In the genomic region with DNA sequence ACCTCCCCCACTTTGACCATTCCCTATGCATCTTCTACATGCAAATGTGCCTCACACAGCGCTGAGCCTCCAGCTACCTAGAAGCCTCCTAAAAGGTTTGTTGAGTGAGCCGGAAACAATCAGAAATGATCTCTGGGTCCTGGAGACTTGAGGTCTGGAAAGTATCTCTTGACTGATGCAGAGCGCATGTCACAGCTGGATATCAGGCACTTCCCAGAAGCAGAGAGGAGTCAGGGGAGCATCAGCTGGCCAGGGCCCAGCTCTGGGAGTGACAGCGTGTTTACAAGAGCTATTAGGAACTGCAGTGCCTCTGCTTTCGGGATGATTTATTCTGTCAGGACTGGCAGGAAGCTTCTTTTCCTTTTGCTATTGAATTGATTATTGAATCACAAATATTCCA, we compare ENCODE assay signal across 25 mouse cellular contexts. TPM values are rescaled to one million over a fixed set of nuclear protein-coding genes. Genes with fewer than 3 reads are reported as not detected.
A peak's percentile ranks its signal among the peaks of the same experiment; 100 is the strongest.
DNase-seq lines count a peak whose midpoint lies in the region; ATAC-seq and TF ChIP-seq lines count a peak whose summit lies in the region.
"Had no signal": no experiment of that assay in that cellular context is flagged by ENCODE, and none has a peak within 500 bp of the region (broad histone marks: within the 10 kb centered on the region; RNA-seq: fewer than 3 reads in every experiment).

No protein-coding gene starts in this region.

- 68% methylated on average over 5 of the region's 5 CpGs for WGBS in kidney, embryonic 14.5 days
- WGBS in midbrain, postnatal 0 days = 59% methylated on average over 5 of the region's 5 CpGs

- no peak overlapping the region for H3K4me2 ChIP-seq in kidney, embryonic 14.5 days (replicated peaks; ENCODE audit: low read depth, low read length)
- no peak overlapping the region for H3K4me2 ChIP-seq in midbrain, postnatal 0 days (ENCODE audit: low read depth, low read length, poor library complexity, severe bottlenecking)
- H3K4me2 ChIP-seq: heart, embryonic 13.5 days; hindbrain, embryonic 15.5 days; limb, embryonic 15.5 days; liver, embryonic 15.5 days had no signal

- H3K4me1 ChIP-seq in kidney, embryonic 14.5 days (ENCODE audit: control insufficient read depth, insufficient read depth, low read length) = no peaks in the 10 kb centered on the region
- no peaks in the 10 kb centered on the region for H3K4me1 ChIP-seq in midbrain, postnatal 0 days (ENCODE audit: insufficient read depth, low read length)
- H3K4me1 ChIP-seq: limb, embryonic 15.5 days; liver, embryonic 15.5 days had no signal

- H3K27ac ChIP-seq in kidney, embryonic 14.5 days (ENCODE audit: low read depth, low read length) = no peak overlapping the region
- no peak overlapping the region for H3K27ac ChIP-seq in midbrain, postnatal 0 days (ENCODE audit: low read depth, low read length)
- H3K27ac ChIP-seq: gastrocnemius, adult 2 months; heart, embryonic 13.5 days; hindbrain, embryonic 15.5 days; layer of hippocampus, adult 2 months; limb, embryonic 15.5 days; liver, embryonic 15.5 days had no signal

- no peaks in the 10 kb centered on the region for H3K27me3 ChIP-seq in kidney, embryonic 14.5 days (ENCODE audit: control insufficient read depth, insufficient read depth, low read length)
- no peaks in the 10 kb centered on the region for H3K27me3 ChIP-seq in midbrain, postnatal 0 days (ENCODE audit: insufficient read depth, low read length)
- H3K27me3 ChIP-seq: heart, embryonic 13.5 days; hindbrain, embryonic 15.5 days; limb, embryonic 15.5 days; liver, embryonic 15.5 days; Patski had no signal

- no peaks in the 10 kb centered on the region for H3K36me3 ChIP-seq in kidney, embryonic 14.5 days (ENCODE audit: control insufficient read depth, insufficient read depth, low read length)
- no peaks in the 10 kb centered on the region for H3K36me3 ChIP-seq in midbrain, postnatal 0 days (ENCODE audit: insufficient read depth, low read length)
- H3K36me3 ChIP-seq: heart, embryonic 13.5 days; hindbrain, embryonic 15.5 days; limb, embryonic 15.5 days; liver, embryonic 15.5 days had no signal

- no peak for TF ChIP-seq CTCF in midbrain, postnatal 0 days (IDR thresholded peaks at IDR 0.05)

- H3K9me3 ChIP-seq in kidney, embryonic 14.5 days (ENCODE audit: control insufficient read depth, low read length) = no peaks in the 10 kb centered on the region
- H3K9me3 ChIP-seq in midbrain, postnatal 0 days (ENCODE audit: low read length) = no peaks in the 10 kb centered on the region
- H3K9me3 ChIP-seq: heart, embryonic 13.5 days; hindbrain, embryonic 15.5 days; limb, embryonic 15.5 days; liver, embryonic 15.5 days had no signal

- peak; percentile 11 for DNase-seq in embryo, embryonic 10 days (ENCODE audit: low spot score)
- no peak for DNase-seq in embryo, embryonic 9.5 days (ENCODE audit: extremely low spot score)
- peak; percentile 35 for DNase-seq in kidney, postnatal 10 days
- DNase-seq in MN1 (ENCODE audit: low spot score) = peak; percentile 34
- peak; percentile 28 for DNase-seq in midbrain, postnatal 0 days (ENCODE audit: low spot score)
- DNase-seq in thymus, postnatal 10 days (ENCODE audit: low spot score in 2 of 2) = no peak
- DNase-seq in spleen, adult 18-20 months = no peak
- DNase-seq: adrenal gland, postnatal 10 days; cerebellum, adult 11 months; gastrocnemius, adult 2 months; lung, postnatal 10 days; thymus, adult 2 months had no signal

- H3K4me3 ChIP-seq in kidney, embryonic 14.5 days (ENCODE audit: low read length) = no peak overlapping the region
- no peak overlapping the region for H3K4me3 ChIP-seq in midbrain, postnatal 0 days (ENCODE audit: low read depth, low read length)
- H3K4me3 ChIP-seq: erythroblast, embryonic 14.5 days; gastrocnemius, adult 2 months; heart, embryonic 13.5 days; hindbrain, embryonic 15.5 days; layer of hippocampus, adult 2 months; limb, embryonic 15.5 days; liver, embryonic 15.5 days had no signal

- no peak overlapping the region for H3K9ac ChIP-seq in kidney, embryonic 14.5 days (ENCODE audit: low read depth, low read length)
- no peak overlapping the region for H3K9ac ChIP-seq in midbrain, postnatal 0 days (replicated peaks; ENCODE audit: low read length, poor library complexity, severe bottlenecking)
- H3K9ac ChIP-seq: heart, embryonic 13.5 days; hindbrain, embryonic 15.5 days; limb, embryonic 15.5 days; liver, embryonic 15.5 days had no signal

- no peak for ATAC-seq in kidney, embryonic 14.5 days (ENCODE audit: low FRiP score, low TSS enrichment)
- no peak for ATAC-seq in midbrain, postnatal 0 days (ENCODE audit: low FRiP score)
- ATAC-seq: activated CD4-positive, CD25-positive, alpha-beta regulatory T cell, adult 4 months; intestine, postnatal 0 days; Patski had no signal

RNA-seq across cellular contexts. Expression of gene Galnt14, which starts 56.0 kb away (rescaled TPM):
- 8.8 and 9.7 TPM in 2 replicates for polyA plus RNA-seq in kidney, embryonic 14.5 days (2014; fragmentation: Nextera tagmentation; extraction: Ambion mirVana)
- total RNA-seq in midbrain, postnatal 0 days (2014; rRNA removed) = 18.9 and 27.8 TPM in 2 replicates
- 22.0 and 22.8 TPM in 2 replicates for polyA plus RNA-seq in midbrain, postnatal 0 days (2015; fragmentation: Nextera tagmentation; extraction: Ambion mirVana)
- total RNA-seq: gastrocnemius, adult 2 months; granulocyte monocyte progenitor cell, adult 5-6 weeks; heart, postnatal 25 days; megakaryocyte progenitor cell, adult 5-6 weeks had no signal
- polyA plus RNA-seq: erythroblast, embryonic 14.5 days had no signal

Comparison
In these comparisons a context has a peak if more than half of its experiments do, and no peak if none do; other contexts are left out.
1. DNase-seq: peak in embryo, embryonic 10 days (single experiment), kidney, postnatal 10 days (single experiment), MN1 (single experiment) and midbrain, postnatal 0 days (single experiment); none in embryo, embryonic 9.5 days (single experiment), thymus, postnatal 10 days (0 of 2) and spleen, adult 18-20 months (0 of 2).